Mouse (Mus musculus): Measurements from ENCODE around the gene Smug1.

Gene Smug1

GRCm38 (mm10) chr15:103167042-103167615, at the start of gene Smug1:
Gene Smug1, minus strand, starts transcription at chr15:103167092.
- no peak for DNase-seq

DNA sequence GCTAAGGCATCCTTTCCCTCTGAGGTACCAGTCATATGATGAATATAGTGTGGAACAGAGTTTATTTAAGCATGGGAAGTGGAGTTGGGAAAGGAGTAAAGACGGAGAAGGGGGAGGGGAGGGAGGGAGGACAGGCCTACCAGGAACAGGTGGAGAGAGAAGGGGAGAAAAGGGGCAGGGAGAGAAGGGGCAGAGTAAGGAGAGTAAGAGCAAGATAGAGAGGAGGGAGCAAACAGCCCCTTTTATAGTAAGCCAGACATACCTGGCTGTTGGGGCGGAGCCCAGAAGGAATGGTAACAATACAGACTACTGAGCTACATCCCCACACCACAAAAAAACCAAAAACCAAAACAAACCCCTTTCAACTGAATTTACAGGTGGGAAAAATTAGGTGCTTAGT, 49.2 kb upstream of the Smug1 start:
- DNase-seq = no peak

- peak; percentile 89 to 94 for DNase-seq
These were observed 48.3 kb upstream of the Smug1 start for GRCm38 (mm10) chr15:103214971-103215907.

DNA sequence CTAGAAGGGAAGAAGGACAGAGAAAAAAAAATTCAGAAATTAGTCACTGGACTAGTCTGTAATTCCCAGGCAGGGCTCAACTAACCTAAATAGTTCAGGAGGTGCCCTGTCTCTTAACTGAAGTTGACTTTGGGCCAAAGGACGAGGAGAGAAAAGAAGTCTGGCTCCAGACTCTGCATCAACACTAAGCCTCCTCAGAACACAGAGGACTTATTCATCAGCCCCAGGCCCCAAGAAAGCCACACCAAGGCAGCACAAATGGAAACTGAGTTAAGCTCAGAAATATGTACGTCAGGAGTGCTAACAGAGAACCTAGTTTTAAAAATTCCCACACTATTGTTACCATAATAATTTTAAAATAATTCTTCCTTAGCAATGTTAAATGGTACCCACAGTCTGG, 47.3 kb upstream of the Smug1 start:
- DNase-seq = no peak

- DNase-seq = no peak
These were observed 38.3 kb upstream of the Smug1 start for GRCm38 (mm10) chr15:103205156-103205555.

- peak; percentile 65 to 67 for DNase-seq
These were observed 35.3 kb upstream of the Smug1 start for GRCm38 (mm10) chr15:103202088-103202793.

DNA sequence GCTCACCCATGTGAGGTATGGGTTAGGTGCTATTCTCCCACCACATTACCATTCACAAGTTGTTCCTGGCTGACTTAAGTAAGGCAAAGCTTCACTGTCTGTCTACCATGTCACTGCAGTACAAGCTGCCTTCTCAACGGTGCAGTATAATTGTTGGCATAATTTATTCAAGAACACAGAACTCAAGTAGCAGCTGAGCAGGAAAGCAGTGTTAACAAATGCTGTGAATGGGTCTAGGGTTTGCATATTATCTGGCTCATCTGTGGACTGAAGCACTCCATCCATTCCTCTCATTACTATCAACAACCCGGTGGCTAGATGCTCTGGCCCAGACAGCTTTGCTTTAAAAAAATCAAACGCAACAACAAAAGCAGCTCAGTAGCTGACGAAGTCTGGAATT, 30.9 kb upstream of the Smug1 start:
- DNase-seq = no peak

DNA sequence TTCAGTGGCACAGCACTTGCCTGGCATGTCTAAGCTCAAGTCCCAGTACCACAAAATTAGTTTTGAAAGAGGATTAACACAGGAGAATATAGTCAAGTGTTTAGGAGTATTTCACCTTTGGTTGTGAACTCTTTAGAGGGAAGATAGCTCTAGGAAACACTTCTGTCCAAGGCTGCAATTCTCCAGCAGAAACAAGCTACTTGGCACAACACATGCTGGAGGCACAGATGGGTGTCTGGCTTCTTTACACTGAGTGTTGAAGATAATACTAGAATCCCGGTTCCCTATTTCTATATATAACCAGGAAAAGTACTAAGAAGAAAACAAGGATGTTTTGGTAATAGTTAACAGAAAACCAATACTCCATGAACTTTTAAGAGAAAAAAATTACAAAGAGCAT, 29.9 kb upstream of the Smug1 start:
- DNase-seq = no peak

GRCm38 (mm10) chr15:103193606-103194005, 26.7 kb upstream of the Smug1 start:
- DNase-seq = peak in 1 of 2 experiments; percentile 34

GRCm38 (mm10) chr15:103190531-103191462, 23.9 kb upstream of the Smug1 start:
- DNase-seq = peak; percentile 47 to 65

DNA sequence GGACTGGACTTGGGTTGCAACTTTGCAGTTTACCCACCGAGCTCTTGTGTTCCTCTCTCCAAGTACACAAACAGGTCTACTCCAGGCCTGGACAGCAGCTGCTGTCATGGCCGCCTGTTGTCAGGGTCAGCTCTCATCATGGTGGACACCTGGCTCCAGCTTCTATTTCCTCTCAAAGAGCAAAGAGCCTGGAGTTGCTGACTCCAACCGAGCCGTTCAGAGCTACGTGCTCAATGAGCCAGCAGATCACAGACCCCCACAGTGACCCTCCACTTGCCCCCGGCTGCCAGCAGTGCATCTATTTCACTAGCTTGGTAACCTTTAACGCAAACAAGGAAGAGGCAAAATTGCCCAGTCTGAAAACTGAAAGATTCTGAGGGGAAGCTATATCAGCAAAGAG, 23.2 kb upstream of the Smug1 start:
- peak in 1 of 2 experiments; percentile 14 for DNase-seq

GRCm38 (mm10) chr15:103187803-103188202, 20.9 kb upstream of the Smug1 start:
- DNase-seq = peak in 1 of 2 experiments; percentile 12

- peak; percentile 67 to 71 for DNase-seq
These were observed 18.7 kb upstream of the Smug1 start for GRCm38 (mm10) chr15:103185462-103186198.

DNA sequence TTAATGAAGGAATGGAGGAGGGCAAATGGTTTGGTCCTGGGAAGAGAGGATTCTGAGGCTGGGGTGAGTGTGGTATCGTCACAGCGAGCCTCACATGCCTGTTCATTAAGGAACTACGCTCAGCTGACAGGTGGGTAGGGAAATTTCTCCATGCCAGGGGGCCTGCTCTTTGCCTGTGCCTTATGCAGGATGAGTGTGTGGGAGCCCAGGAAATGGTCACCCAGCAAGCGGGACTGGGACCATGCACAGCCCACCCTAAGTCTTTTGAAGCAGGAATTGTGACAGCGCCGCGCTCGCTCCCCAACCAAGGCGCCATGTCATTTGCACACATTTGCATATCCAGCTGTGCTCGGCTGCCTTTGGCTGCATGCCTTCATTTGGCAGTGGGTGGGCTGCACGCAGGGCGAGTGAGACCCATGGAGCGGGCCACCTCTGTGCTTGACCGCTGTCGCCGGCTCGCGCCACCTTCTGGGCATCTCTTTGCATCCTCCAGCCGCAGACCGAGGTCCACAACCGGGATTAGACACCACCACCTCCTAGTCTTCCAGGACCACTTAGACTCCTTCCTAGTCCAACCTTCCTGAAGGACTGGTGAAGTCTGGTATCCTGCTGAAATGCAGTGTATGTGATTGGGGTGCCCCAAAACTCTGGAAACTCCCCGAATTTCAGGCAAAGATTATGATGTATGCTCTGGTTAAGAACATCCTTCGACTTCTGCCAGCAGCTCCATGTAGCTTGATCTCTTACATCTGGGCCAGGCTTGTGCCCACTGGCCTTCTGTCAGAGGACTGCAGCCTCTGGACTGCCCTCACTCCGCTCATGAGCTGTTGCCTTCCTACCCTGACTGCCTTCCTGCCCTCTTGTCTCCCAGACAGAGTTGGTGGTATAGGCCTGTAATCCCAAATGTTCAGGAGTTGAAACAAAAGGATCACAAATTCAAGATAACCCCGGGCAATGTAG, 17.0 kb upstream of the Smug1 start:
- peak; percentile 54 to 61 for DNase-seq

DNA sequence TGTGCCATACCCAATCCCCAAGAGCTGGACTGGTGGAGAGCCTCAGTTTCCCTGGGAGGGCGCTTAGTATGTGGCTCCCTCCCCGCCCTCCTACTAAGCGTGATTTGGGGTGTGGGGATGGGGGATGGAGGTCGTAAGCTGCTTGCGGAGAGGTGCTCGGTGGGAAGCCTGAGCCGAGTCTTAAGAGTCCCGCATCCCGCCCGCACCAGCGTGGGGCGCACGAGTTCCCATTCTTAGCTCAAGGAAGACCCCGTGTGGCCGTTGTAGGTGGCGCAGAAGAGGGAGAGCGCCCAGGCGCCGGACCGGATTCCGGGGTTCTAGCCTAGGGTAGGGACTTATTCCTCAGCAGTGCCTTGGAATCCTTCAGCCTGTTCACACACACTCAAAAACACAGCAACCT, 16.2 kb upstream of the Smug1 start:
- DNase-seq = peak; percentile 78 to 81

GRCm38 (mm10) chr15:103182166-103182790, 15.4 kb upstream of the Smug1 start:
- peak; percentile 86 to 87 for DNase-seq

DNA sequence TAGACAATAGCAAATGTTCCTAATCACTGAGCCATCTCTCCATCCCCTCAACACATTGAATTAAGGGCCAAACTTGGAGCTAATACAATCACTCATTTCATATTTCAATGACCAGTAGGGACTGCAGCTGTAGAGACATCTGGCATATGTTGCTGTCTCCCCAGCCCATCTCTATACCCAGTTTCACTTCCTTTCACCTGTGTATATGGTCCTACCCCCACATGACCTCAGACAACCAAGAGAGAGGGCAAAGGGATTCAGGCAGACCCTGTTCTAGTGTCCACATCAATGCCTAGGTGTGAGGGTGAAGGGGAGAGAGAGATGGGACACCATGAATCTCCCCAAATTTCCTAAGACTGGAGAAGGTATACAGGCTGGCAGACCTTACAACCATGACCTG, 13.5 kb upstream of the Smug1 start:
- DNase-seq = no peak

DNA sequence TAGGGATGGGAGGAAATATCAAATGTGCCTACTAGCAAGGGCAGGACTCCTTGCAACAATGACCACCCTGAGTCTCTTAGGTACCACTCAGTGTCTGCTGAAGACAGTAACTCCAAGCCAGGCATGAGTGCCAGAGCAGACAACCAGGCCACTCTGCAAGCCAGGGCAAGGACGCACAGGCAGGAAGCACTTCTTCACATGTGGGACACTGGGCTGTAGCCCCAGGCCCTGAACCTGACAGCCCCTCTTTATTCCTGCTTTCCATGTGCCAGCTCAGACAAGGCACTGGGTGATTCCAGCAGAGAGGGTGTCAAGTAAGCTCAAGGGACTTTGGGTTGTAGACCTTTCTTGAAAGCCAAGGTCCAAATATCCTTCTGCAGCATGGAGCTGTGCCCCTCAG, 11.9 kb upstream of the Smug1 start:
- DNase-seq = no peak

GRCm38 (mm10) chr15:103178137-103178536, 11.2 kb upstream of the Smug1 start:
- peak in 1 of 2 experiments; percentile 71 for DNase-seq

DNA sequence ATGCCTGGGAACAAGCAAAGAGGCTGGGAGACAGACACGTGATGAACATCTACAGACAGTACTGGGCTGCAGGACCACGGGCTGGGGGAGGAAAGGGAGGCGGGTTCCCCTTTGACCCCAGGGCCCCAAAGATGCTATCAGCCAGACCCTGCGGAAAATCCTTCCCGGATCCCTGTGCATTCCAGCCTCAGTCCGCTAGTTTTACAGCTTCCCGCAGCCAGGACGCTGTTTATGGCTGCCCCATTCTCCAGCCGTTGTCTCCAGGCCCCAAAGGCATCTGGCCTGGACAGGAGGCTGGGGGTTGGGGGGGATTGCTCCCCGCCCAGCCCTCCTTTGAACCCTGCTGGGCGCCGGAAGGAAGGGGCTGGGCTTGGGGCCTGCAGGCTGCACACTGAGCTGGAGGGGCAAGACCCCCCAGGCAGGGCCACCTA, 10.7 kb upstream of the Smug1 start:
- no peak for DNase-seq

All from lung, postnatal 4 days (tissue).